Mouse (Mus musculus) kidney, embryonic 15.5 days (tissue): ENCODE results near the gene Mindy1. TPM values are rescaled to one million over a fixed set of nuclear protein-coding genes. Genes with fewer than 3 reads are reported as not detected.

Source experiments
- ATAC-seq: fragments of 200-750 bp; cut with Nextera tagmentation; replicated peaks from 2 replicates; pipeline ENCODE4 v1.8.0; 2017; ENCODE audit warnings: moderate TSS enrichment; ENCODE audit not compliant: low FRiP score
- H3K27ac ChIP-seq: fragments of 300-500 bp; sonication (generic); 2 replicates; pipeline ENCODE4 v1.5.1; 2015; ENCODE audit warnings: mild to moderate bottlenecking, inconsistent platforms
- H3K27me3 ChIP-seq: fragments of 300-500 bp; sonication (generic); 2 replicates; pipeline ENCODE4 v1.6.1; 2015; ENCODE audit warnings: inconsistent platforms
- H3K36me3 ChIP-seq: fragments of 300-500 bp; sonication (generic); 2 replicates; pipeline ENCODE4 v1.6.1; 2015; ENCODE audit warnings: inconsistent platforms
- H3K4me1 ChIP-seq: fragments of 300-500 bp; sonication (generic); 2 replicates; pipeline ENCODE4 v1.6.1; 2015; ENCODE audit warnings: inconsistent platforms
- H3K4me2 ChIP-seq: fragments of 300-500 bp; sonication (generic); 2 replicates; pipeline ENCODE4 v1.6.1; 2015; ENCODE audit warnings: moderate library complexity, mild to moderate bottlenecking, inconsistent platforms
- H3K4me3 ChIP-seq: fragments of 300-500 bp; sonication (generic); replicated peaks from 2 replicates; pipeline ENCODE4 v1.5.1; 2015; ENCODE audit warnings: mild to moderate bottlenecking, inconsistent platforms
- H3K9ac ChIP-seq: fragments of 300-500 bp; sonication (generic); 2 replicates; pipeline ENCODE4 v1.6.1; 2015; ENCODE audit warnings: mild to moderate bottlenecking, inconsistent platforms
- H3K9me3 ChIP-seq: fragments of 300-500 bp; sonication (generic); replicated peaks from 2 replicates; pipeline ENCODE4 v1.6.1; 2016; ENCODE audit warnings: inconsistent platforms
- WGBS: fragments of 180-500 bp; shearing (Covaris S2); methylation state at CpG from one replicate; pipeline ENCODE4 v1.1.7; 2015; ENCODE audit warnings: mixed read lengths; 5-methylcytosine and 5-hydroxymethylcytosine counted together
- polyA plus RNA-seq: library from polyadenylated mRNA; unstranded; fragments of >200 nt; fragmentation: Nextera tagmentation; extraction: Ambion mirVana; gene quantifications from 2 replicates; pipeline ENCODE4 v1.2.1, GENCODE M21; 2015

Gene Mindy1
- polyA plus RNA-seq, 1 experiment from 2014 or later = 46.2 TPM

DNA sequence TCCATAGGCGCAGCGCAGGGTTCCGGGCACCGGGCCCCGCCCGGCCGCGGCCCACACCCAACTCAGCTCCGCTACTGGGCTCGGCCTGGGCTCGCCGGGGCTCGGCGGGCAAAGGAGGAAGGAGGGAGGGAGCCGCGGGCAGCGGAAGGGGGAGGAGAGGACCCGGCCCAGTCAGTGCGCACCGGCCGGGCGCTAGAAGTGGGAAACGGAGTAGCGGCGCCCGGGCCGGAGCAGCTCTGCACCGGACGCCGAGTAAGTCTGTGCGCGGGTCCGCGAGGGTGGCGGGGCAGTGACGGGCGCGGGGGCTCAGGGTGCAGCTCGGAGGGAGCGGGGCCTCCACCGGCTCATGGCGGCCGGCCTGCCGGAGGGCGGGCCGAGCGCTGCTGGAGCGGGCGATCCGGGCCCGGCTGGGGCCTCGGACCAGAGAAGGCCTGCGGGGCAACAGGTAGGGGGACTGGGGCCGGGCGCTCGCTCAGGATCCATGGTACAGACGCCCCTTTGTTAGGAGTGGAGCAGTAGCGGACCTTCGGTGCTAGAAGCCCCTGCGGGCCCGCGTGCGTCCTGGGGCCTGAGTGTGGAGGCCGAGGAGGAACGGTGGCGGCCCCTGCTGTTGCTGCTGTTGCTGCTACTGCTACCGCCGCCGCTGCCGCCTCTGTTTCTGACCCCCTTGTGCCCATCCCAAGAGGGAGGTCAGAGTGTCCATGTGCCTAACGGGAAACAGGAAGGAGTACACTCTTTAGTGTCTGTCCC lies 34.1 kb downstream of the Mindy1 start:
- Histone ChIP-seq H3K4me1 (peaks cover 51% of the 10 kb centered on the region), H3K4me2 (peak overlapping the region; percentile 87)

DNA sequence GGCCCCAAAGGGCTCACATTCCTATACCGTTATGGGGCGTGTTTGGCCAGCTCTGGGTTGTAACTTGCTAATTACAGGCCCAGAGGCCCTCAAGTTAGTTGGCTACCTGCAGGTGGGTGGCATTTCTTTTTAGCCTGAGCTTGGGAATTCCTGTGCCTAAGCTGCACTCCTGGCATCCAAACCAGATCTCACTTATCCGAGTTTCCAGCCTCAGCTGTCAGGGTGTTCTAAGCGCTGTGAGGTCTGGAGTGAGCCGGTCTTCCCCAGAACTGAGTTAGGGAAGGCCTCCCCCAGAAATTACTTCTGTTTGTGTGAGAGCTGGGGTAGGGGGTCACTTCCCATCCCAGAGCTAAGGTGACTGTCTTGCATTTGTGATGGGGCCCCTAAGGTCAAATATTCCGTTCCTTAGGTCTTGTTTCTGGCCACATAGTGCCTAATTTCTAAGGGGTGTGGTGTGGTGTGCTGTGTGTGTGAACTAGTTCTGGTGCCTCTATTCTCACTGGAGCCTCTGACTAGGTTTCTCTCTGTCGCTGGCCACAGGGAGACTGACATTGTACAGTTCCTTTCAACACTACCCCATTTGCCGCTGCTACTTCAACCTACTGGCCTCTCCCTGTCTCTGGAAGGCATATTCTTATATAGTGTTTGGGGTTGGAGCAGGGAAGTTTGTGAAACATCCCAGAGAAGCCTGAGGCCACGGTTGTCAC lies 34.9 kb downstream of the Mindy1 start:
- Histone ChIP-seq H3K9me3 (no peaks in the 10 kb centered on the region), H3K9ac (peak overlapping the region; percentile 95), H3K27me3 (no peaks in the 10 kb centered on the region), H3K36me3 (peaks cover 14% of the 10 kb centered on the region), H3K4me1 (peaks cover 51% of the 10 kb centered on the region), H3K27ac (peak overlapping the region; percentile 91), H3K4me2 (peak overlapping the region; percentile 87), H3K4me3 (peak overlapping the region; percentile 80)
- ATAC-seq = no peak
- 13% methylated on average over 9 of the region's 9 CpGs for WGBS

More for the DNA sequence above, 34.1 kb downstream of the Mindy1 start:
- H3K27me3 ChIP-seq = no peaks in the 10 kb centered on the region
- peak overlapping the region; percentile 80 for H3K4me3 ChIP-seq
- H3K27ac ChIP-seq = peak overlapping the region; percentile 91
- peaks cover 6% of the 10 kb centered on the region for H3K36me3 ChIP-seq
- no peaks in the 10 kb centered on the region for H3K9me3 ChIP-seq
- peak; percentile 93 for ATAC-seq
- peak overlapping the region; percentile 95 for H3K9ac ChIP-seq
- under 1% methylated on average over 71 of the region's 71 CpGs for WGBS

DNA sequence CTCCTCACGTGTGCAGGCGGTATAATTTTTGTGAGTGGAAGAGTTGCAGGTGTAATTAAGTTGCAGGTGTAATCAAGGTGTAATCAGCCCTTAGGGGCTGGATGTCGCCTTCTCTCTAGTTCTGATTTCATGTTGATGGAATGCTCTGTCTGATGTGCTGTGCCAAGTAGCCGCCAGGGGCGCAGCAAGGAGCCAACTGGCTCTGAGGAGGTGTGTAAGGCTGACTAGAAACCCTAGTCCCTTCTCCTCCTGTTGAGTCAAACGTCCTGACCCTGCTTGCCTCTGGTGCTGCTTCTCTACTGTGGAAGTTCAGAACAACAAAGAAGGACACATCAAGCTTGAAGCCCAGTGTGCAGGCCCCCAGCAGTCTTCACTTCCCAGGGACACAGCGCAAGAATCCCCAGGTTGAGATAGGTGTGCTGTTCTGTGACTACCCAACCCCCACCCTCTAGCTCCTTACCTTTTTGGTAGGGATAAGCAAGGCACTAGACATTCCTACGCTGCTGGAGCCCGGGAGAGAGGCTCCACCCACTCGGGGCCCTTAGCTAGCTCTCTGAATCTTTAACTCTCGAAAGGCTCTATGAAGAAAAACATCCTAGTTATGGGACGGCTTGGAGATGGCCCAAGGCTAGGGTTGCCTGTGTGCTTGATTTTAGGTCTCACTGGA lies 36.4 kb downstream of the Mindy1 start:
- 0 out of 2 replicates have a peak overlapping the region, but pooled peaks have one; percentile 5 for H3K9ac ChIP-seq
- no peaks in the 10 kb centered on the region for H3K27me3 ChIP-seq
- peak overlapping the region; percentile 2; the same call in 1 of the 2 replicates for H3K4me3 ChIP-seq
- WGBS = 22% methylated on average over 12 of the region's 12 CpGs
- peaks cover 49% of the 10 kb centered on the region for H3K4me1 ChIP-seq
- H3K9me3 ChIP-seq = no peaks in the 10 kb centered on the region
- peak; percentile 37 for ATAC-seq
- H3K36me3 ChIP-seq = peaks cover 29% of the 10 kb centered on the region
- H3K27ac ChIP-seq = peak overlapping the region; percentile 80
- H3K4me2 ChIP-seq = peak overlapping the region; percentile 43

DNA sequence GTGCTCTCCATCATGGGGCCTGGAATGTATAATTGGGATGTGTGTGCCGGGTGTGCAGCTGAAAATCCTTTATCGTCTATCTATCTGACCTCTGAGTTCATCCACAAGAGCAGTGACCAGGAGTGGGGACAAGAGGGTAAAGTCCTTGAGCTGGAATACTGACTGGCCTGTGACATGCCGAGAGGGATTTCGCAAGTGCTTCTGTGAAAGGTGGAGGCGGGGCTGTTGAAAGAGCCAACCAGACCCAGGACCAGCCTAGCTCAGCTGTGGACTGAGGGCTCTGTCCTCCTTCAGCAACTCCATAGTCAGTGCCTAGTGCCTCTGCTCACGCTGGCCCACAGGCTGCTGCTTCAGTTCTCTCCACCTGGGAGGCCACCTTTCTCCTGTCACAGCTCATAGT lies 37.4 kb downstream of the Mindy1 start:
- Histone ChIP-seq H3K36me3 (peaks cover 39% of the 10 kb centered on the region), H3K27ac (0 out of 2 replicates have a peak overlapping the region, but pooled peaks have one; percentile 2), H3K4me1 (peaks cover 44% of the 10 kb centered on the region), H3K9me3 (no peaks in the 10 kb centered on the region), H3K27me3 (no peaks in the 10 kb centered on the region), H3K4me2 (no peak overlapping the region), H3K4me3 (no peak overlapping the region), H3K9ac (no peak overlapping the region)
- WGBS = 54% methylated on average over 6 of the region's 6 CpGs
- no peak for ATAC-seq

DNA sequence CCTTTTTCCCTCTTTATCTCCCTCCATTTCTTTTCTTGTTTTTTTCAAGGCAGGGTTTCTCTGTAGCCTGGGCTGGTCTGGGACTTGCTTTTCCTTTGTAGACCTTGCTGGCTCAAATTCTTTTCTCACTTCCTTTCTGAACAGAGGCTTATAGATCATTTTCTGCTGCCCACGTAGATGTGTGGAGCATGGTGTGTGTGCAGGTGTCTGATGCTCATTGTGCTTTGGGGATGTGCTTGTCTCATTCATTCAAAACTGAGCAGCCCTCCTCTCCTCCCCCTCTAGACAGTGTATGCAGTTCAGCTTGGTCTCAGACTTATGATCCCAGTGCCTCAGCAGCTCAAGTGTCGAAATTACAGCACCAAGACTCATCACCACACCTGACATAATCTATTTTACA lies 38.0 kb downstream of the Mindy1 start:
- H3K27me3 ChIP-seq = no peaks in the 10 kb centered on the region
- peaks cover 42% of the 10 kb centered on the region for H3K4me1 ChIP-seq
- no peak overlapping the region for H3K27ac ChIP-seq
- H3K36me3 ChIP-seq = peaks cover 45% of the 10 kb centered on the region
- no peaks in the 10 kb centered on the region for H3K9me3 ChIP-seq
- ATAC-seq = no peak
- no peak overlapping the region for H3K4me3 ChIP-seq
- H3K9ac ChIP-seq = no peak overlapping the region
- H3K4me2 ChIP-seq = no peak overlapping the region
- 66% methylated on average over 2 of the region's 2 CpGs for WGBS

DNA sequence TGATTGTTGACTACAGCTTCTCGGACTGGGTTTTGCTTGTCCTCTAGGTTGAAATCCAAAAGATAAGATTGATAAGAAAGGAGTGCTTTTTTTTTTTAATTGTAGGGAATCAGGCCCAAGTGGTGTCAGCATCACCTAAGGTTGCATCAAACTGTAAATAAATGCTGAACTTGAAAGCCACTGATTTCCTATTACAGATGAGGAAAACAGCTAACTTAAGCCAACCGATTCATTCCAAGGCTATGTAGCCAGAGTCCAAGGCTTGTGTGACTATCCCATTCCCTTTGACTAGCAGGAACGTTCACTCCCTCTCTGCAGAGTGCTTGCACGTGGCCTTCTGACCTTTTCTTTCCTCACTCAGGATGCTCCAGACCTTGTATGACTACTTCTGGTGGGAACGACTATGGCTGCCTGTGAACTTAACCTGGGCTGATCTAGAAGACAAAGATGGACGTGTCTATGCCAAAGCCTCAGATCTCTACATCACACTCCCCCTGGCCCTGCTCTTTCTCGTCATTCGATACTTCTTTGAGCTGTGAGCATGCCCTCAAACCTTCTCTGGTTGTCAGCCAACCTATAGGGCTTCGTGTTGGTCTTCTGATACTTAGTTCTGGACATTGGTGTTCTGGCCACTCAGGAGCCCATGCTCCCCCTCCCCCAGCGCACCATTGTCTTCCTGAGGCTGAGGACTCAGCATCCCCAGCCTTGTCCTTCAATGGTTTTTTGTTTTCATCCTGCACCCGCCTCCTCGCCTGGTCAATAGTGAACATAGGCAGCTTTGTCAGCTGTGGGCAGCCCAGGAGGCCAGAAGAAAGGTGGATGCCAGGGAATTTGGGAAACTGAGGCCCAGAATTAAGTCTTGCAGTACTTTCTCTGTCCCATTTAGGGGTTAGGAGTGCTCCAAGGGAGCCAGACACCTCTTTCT lies 38.8 kb downstream of the Mindy1 start:
- no peak overlapping the region for H3K9ac ChIP-seq
- WGBS = 70% methylated on average over 12 of the region's 12 CpGs
- no peak for ATAC-seq
- no peaks in the 10 kb centered on the region for H3K9me3 ChIP-seq
- no peaks in the 10 kb centered on the region for H3K27me3 ChIP-seq
- H3K4me3 ChIP-seq = no peak overlapping the region
- peaks cover 34% of the 10 kb centered on the region for H3K4me1 ChIP-seq
- no peak overlapping the region for H3K4me2 ChIP-seq
- no peak overlapping the region for H3K27ac ChIP-seq
- H3K36me3 ChIP-seq = peaks cover 53% of the 10 kb centered on the region

DNA sequence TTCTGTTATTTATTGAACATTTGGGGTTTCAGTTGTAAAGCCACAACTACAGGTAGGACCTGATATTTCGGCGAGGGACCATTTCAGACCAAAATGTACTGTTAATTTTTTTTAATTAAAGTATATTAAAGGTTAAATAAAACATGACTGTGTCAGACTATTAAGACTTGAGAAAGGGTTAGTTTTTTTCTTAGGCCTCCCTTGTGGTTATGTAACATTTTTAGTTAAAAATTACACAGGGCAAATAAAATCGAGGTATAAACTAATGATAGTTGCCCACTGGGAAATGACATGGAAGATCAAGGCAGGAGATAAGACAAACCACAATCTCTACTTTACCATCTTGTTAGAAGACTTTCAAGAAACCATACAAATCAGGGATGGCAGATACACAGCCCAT lies 42.3 kb downstream of the Mindy1 start:
- Histone ChIP-seq H3K4me3 (no peak overlapping the region), H3K9ac (no peak overlapping the region), H3K9me3 (no peaks in the 10 kb centered on the region), H3K4me1 (peaks cover 9% of the 10 kb centered on the region), H3K36me3 (peaks cover 88% of the 10 kb centered on the region), H3K4me2 (no peak overlapping the region), H3K27ac (no peak overlapping the region), H3K27me3 (no peaks in the 10 kb centered on the region)
- WGBS = 91% methylated on average over 3 of the region's 3 CpGs
- no peak for ATAC-seq

DNA sequence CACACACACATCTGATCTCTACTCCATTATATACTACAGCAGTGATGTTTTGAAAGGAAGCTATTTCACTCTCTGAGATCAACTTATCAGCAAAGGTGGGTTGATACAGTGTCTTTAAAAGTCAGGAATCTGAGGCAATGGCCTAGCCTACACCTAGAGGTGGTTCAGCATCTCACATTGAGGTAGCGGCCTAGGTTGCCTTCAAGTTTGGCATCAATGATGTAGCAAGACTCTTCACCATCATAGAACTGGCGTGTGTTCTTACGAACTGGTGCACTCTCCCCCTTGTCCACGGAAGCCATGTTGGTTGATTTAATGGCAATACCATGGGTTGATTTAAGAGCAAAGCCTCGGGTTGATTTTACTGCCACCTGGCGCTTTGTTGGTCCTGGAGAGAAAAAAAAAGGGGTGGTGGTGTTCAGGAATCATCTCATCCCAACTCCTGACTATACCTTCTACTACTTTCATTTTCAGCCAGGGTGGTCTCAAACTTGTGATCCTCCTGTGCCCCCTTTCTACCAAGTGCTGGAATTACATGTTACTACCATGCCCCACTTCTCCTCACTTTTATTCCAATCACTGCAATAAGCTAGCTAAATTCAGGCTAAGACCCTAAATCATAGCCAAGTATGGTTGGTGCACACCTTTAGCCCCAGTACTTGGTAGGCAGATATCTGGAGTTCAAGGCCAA lies 43.5 kb downstream of the Mindy1 start:
- no peaks in the 10 kb centered on the region for H3K4me1 ChIP-seq
- 89% methylated on average over 6 of the region's 6 CpGs for WGBS
- no peaks in the 10 kb centered on the region for H3K9me3 ChIP-seq
- ATAC-seq = no peak; the same call in 1 of the 2 replicates
- H3K4me2 ChIP-seq = no peak overlapping the region
- H3K9ac ChIP-seq = no peak overlapping the region
- H3K27ac ChIP-seq = no peak overlapping the region
- no peak overlapping the region for H3K4me3 ChIP-seq
- H3K27me3 ChIP-seq = no peaks in the 10 kb centered on the region
- H3K36me3 ChIP-seq = peaks cover 100% of the 10 kb centered on the region

DNA sequence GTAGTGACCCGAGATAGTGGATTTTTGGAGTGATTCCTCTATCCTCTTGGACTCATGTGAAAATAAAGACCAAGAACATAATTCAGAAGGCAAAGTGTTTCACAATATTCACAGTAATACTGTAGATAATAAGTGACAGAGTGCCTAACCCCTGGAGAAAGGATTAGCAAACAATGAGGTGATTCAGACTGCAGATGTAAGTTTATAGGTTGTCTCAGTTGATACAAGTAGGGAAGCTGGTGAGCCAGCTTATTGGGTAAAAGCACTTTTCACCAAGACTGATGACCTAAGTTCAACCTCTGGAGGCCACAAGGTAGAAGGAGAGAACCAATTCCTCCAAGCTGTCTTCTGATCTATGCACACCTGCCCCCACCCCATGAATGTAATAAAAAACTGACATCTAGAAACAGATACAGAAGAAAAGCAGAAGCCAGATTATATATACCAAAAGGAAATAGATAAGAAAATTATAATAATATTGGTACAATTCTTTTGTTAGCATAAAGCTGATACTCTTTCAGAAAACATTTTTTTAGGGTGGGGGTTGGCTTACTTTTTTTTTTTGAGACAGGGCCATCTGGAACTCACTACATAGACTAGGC lies 47.8 kb downstream of the Mindy1 start:
- Histone ChIP-seq H3K27me3 (no peaks in the 10 kb centered on the region), H3K4me3 (no peak overlapping the region), H3K36me3 (peaks cover 95% of the 10 kb centered on the region), H3K27ac (no peak overlapping the region), H3K4me2 (no peak overlapping the region), H3K9ac (no peak overlapping the region), H3K9me3 (no peaks in the 10 kb centered on the region), H3K4me1 (no peaks in the 10 kb centered on the region)
- no peak for ATAC-seq
- WGBS = 82% methylated on average over 1 of the region's 1 CpGs

DNA sequence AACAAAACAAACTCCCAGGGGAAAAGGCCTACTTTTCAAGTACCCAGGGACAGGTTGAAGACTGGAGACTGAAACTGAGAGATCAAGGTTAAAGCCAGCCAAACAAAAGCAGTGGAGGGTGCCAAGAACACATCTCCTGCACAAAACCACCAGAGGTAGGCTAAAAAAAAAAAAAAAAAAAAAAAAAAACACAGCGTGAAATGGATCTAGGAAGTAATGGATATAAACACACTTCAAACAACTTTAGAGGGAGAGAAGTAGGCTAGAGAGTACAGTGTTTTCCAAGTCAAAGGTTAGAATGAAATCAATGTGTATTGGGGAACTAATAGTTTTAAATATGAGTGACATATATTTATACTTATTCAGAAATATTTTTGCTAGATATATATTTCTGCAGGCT lies 50.4 kb downstream of the Mindy1 start:
- H3K4me3 ChIP-seq = no peak overlapping the region

More for the DNA sequence above, 50.4 kb downstream of the Mindy1 start:
- WGBS = 100% methylated on average over 1 of the region's 1 CpGs
- Histone ChIP-seq H3K4me1 (no peaks in the 10 kb centered on the region), H3K4me2 (no peak overlapping the region), H3K36me3 (peaks cover 94% of the 10 kb centered on the region), H3K27me3 (no peaks in the 10 kb centered on the region), H3K9ac (no peak overlapping the region), H3K9me3 (no peaks in the 10 kb centered on the region), H3K27ac (no peak overlapping the region)
- ATAC-seq = no peak
